Mouse (Mus musculus): ENCODE results near the gene Cxadr. TPM values are rescaled to one million over a fixed set of nuclear protein-coding genes. Genes with fewer than 3 reads are reported as not detected.

Gene Cxadr
- 24.7 and 27.1 TPM in 2 replicates for polyA plus RNA-seq (2015; fragmentation: Nextera tagmentation; extraction: Ambion mirVana)

- Histone ChIP-seq H3K4me1 (ENCODE audit: insufficient read depth) (peaks cover 15% of the 10 kb centered on the region), H3K4me2 (ENCODE audit: low read depth, low read length) (peak within 1 kb of the TSS; percentile 78), H3K36me3 (replicated peaks; ENCODE audit: insufficient read depth, low read length) (no peaks in the 10 kb centered on the region; the same call in 1 of the 2 replicates), H3K9ac (replicated peaks) (peak within 1 kb of the TSS; percentile 86), H3K27me3 (ENCODE audit: insufficient read depth, low read length) (peaks cover 13% of the 10 kb centered on the region), H3K9me3 (ENCODE audit: low read length) (no peaks in the 10 kb centered on the region), H3K4me3 (ENCODE audit: low read depth, low read length) (peak within 1 kb of the TSS; percentile 76), H3K27ac (ENCODE audit: low read depth) (peak within 1 kb of the TSS; percentile 92)
- TF ChIP-seq CTCF (IDR thresholded peaks at IDR 0.05; ENCODE audit: low read depth) (no peak), EP300 (IDR thresholded peaks at IDR 0.05; ENCODE audit: low read depth) (no peak)
- peak; percentile 84 for ATAC-seq
- peak; percentile 81 for DNase-seq
- WGBS (ENCODE audit: insufficient replicate concordance): under 1% methylated on average over 32 of the region's 34 CpGs
These were observed at the start of gene Cxadr for GRCm38 (mm10) chr16:78301183-78301830. Gene Cxadr, plus strand, starts transcription at chr16:78301489.

DNA sequence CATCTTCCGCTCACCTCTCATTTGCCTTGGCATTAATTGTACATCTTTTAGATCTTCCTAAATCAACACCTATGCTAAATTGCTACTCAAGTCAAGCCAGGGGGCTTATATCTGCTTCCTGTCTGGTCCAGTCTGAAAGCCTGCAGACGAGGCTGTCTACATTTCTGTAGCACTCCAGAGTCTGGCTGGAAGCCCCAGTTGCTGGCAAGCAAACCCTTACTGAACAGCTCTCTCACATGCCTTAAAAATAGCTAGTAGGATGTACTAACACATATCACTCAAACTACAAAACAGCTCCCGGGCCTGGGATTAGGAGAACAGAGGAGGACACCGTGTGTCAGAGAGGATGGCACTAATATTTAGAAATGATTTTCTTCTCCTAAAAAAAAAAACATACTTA, 42.3 kb upstream of the Cxadr start:
- no peak for TF ChIP-seq EP300 (IDR thresholded peaks at IDR 0.05; ENCODE audit: low read depth)
- TF ChIP-seq CTCF (IDR thresholded peaks at IDR 0.05; ENCODE audit: low read depth): no peak
- Histone ChIP-seq H3K4me1 (ENCODE audit: insufficient read depth) (peaks cover 4% of the 10 kb centered on the region; the same call in 1 of the 2 replicates), H3K36me3 (replicated peaks; ENCODE audit: insufficient read depth, low read length) (no peaks in the 10 kb centered on the region), H3K4me3 (ENCODE audit: low read depth, low read length) (no peak overlapping the region), H3K4me2 (ENCODE audit: low read depth, low read length) (no peak overlapping the region), H3K27ac (ENCODE audit: low read depth) (no peak overlapping the region), H3K27me3 (ENCODE audit: insufficient read depth, low read length) (no peaks in the 10 kb centered on the region), H3K9ac (replicated peaks) (no peak overlapping the region), H3K9me3 (ENCODE audit: low read length) (no peaks in the 10 kb centered on the region)
- WGBS (ENCODE audit: insufficient replicate concordance): 74% methylated on average over 4 of the region's 4 CpGs
- ATAC-seq (no peak), DNase-seq (no peak)

DNA sequence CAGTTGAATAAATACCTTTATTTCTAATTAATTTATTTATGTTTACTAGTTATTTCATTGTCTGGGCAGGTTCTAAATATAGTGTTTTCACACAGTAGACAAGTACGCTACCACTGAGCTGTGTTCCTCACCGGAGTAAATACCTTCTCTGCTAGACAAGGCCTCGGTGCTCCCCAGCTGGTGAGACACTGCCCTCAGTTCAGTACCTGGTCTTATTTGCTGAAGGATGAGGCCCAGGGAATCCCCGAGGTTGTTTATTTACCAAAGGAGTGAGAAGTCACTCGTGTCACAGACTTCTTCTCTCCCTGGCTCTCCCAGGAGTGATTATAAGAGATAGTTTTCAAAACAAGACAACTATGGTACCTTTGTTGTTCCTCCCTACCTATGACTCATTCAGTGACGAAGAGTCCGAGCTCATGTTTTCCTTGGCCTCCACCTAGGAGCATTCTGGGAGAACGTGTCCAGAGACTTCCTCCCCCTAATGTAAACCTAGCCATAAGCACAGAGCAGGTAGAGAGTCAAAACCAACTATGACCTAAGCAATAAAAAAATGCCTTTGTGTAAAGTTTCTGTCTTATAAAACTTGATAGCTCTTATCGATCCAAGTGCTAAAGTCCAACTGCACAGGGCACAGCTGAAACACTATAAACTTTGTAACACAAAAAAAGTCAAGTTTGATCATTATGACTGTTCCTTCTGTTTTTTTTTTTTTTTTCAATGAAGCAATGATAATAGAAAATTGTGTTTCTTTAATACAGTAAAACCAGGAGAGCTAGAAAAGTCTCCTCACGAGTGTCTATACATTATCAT, 41.0 kb upstream of the Cxadr start:
- 60% methylated on average over 10 of the region's 10 CpGs for whole genome bisulfite sequencing (ENCODE audit: insufficient replicate concordance)
- H3K27ac ChIP-seq (ENCODE audit: low read depth): peak overlapping the region; percentile 73
- ATAC-seq: peak; percentile 69
- H3K4me3 ChIP-seq (ENCODE audit: low read depth, low read length): no peak overlapping the region
- H3K9ac ChIP-seq (replicated peaks): no peak overlapping the region
- no peaks in the 10 kb centered on the region for H3K27me3 ChIP-seq (ENCODE audit: insufficient read depth, low read length)
- no peaks in the 10 kb centered on the region for H3K36me3 ChIP-seq (replicated peaks; ENCODE audit: insufficient read depth, low read length)
- TF ChIP-seq CTCF (IDR thresholded peaks at IDR 0.05; ENCODE audit: low read depth) (no peak), EP300 (IDR thresholded peaks at IDR 0.05; ENCODE audit: low read depth) (0 out of 2 replicates have a peak, but pooled peaks have one; percentile 43)
- no peak overlapping the region for H3K4me2 ChIP-seq (ENCODE audit: low read depth, low read length)
- no peak for DNase-seq
- H3K9me3 ChIP-seq (ENCODE audit: low read length): no peaks in the 10 kb centered on the region
- peaks cover 6% of the 10 kb centered on the region; the same call in 1 of the 2 replicates for H3K4me1 ChIP-seq (ENCODE audit: insufficient read depth)

DNA sequence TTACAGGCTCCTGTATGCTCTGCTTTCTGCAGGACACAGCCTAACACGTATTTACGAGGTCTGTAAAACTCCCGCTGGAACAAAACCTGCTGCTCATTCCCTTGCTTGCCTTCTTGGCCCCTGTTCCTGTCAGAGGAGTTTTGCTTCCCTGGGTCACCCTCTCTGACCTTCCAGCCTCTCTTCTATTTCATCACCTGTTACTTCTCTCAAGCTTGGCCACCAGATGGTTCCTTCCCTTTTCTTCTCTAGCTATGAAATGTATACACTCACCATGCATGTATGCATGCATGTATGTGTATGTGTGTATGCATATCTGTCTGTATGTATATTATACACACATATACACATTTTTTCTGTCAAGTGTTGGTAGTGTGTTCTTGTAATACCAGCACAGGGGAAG, 39.8 kb upstream of the Cxadr start:
- no peak overlapping the region for H3K27ac ChIP-seq (ENCODE audit: low read depth)
- 64% methylated on average over 3 of the region's 3 CpGs for WGBS (ENCODE audit: insufficient replicate concordance)
- no peak for ATAC-seq

DNA sequence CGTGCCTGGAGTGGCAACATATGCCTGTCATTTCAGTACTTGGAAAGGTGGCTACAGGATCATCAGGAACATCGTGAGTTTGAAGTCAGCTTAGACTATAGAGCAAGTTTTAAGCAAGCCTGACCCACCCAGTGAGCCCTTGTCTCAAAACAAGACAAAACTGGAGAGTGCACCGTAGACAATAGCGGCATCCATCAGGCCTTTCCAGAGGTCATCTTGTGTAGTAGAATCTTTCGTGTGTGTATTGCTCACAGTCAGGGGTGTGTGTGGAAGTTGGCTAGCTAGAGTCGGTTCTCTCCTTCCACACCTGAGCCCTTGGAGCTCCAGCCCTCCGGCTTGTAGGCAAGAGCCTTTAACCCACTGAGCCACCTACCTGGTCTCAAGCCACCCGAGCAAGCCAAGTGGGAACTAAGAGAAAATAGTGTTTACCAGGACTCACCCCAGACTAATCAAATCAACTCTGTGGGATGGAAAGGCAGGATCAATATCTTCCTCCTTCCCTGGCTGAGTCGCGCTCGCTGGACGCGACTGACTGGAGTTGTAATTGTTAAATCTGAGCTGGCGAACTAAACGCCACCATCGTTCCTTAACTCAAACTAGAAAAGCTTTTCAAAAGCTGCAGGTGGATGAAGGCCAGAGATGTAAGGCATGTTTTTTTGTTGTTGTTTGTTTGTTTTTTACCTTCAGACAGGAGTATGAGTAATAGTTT, 36.7 kb upstream of the Cxadr start:
- ATAC-seq: peak; percentile 28
- 20% methylated on average over 16 of the region's 16 CpGs for WGBS (ENCODE audit: insufficient replicate concordance)

More for the DNA sequence above, 39.8 kb upstream of the Cxadr start:
- no peak overlapping the region for H3K4me3 ChIP-seq (ENCODE audit: low read depth, low read length)
- no peak overlapping the region for H3K4me2 ChIP-seq (ENCODE audit: low read depth, low read length)
- H3K36me3 ChIP-seq (replicated peaks; ENCODE audit: insufficient read depth, low read length): no peaks in the 10 kb centered on the region
- no peaks in the 10 kb centered on the region for H3K9me3 ChIP-seq (ENCODE audit: low read length)
- H3K4me1 ChIP-seq (ENCODE audit: insufficient read depth): peaks cover 16% of the 10 kb centered on the region
- no peak overlapping the region for H3K9ac ChIP-seq (replicated peaks)
- TF ChIP-seq EP300 (IDR thresholded peaks at IDR 0.05; ENCODE audit: low read depth): no peak
- TF ChIP-seq CTCF (IDR thresholded peaks at IDR 0.05; ENCODE audit: low read depth): no peak
- no peaks in the 10 kb centered on the region for H3K27me3 ChIP-seq (ENCODE audit: insufficient read depth, low read length)
- no peak for DNase-seq

More for the DNA sequence above, 36.7 kb upstream of the Cxadr start:
- Histone ChIP-seq H3K36me3 (replicated peaks; ENCODE audit: insufficient read depth, low read length) (no peaks in the 10 kb centered on the region), H3K4me3 (ENCODE audit: low read depth, low read length) (peak overlapping the region; percentile 47), H3K4me1 (ENCODE audit: insufficient read depth) (peaks cover 24% of the 10 kb centered on the region), H3K27ac (ENCODE audit: low read depth) (peak overlapping the region; percentile 90), H3K9me3 (ENCODE audit: low read length) (no peaks in the 10 kb centered on the region), H3K9ac (replicated peaks) (peak overlapping the region; percentile 53), H3K27me3 (ENCODE audit: insufficient read depth, low read length) (no peaks in the 10 kb centered on the region), H3K4me2 (ENCODE audit: low read depth, low read length) (peak overlapping the region; percentile 70)
- DNase-seq: peak; percentile 21
- TF ChIP-seq EP300 (IDR thresholded peaks at IDR 0.05; ENCODE audit: low read depth) (no peak), CTCF (IDR thresholded peaks at IDR 0.05; ENCODE audit: low read depth) (no peak)
